Mouse (Mus musculus) cerebral cortex, adult 2 months (tissue): ENCODE measurements around the gene Tmem175.

Experiments
- WGBS: fragments of 180-500 bp; shearing (Covaris S2); methylation state at CpG from one replicate; pipeline ENCODE4 v1.1.7; 2018; 5-methylcytosine and 5-hydroxymethylcytosine counted together

Tmem175 gene

DNA sequence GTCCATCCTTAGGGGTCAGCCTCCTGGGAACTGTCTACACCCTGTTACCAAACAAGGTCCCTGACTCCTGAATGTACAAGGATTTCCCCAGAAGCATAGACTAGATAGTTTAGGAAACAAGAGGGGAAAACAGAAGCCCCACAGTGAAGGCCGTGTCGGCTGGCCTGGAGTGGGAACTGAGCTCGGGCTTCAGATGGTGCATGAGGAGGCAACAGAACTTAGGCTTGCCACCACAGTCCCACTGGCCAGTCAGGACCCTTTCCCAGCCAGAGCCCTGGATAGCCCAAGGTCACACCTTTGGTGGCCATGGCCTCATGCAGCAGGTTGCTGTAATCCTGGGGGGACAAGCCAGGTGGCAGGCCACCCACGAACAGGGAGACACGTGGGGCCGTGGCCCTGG lies 23.8 kb downstream of the Tmem175 start:
- 83% methylated on average over 6 of the region's 6 CpGs for WGBS

DNA sequence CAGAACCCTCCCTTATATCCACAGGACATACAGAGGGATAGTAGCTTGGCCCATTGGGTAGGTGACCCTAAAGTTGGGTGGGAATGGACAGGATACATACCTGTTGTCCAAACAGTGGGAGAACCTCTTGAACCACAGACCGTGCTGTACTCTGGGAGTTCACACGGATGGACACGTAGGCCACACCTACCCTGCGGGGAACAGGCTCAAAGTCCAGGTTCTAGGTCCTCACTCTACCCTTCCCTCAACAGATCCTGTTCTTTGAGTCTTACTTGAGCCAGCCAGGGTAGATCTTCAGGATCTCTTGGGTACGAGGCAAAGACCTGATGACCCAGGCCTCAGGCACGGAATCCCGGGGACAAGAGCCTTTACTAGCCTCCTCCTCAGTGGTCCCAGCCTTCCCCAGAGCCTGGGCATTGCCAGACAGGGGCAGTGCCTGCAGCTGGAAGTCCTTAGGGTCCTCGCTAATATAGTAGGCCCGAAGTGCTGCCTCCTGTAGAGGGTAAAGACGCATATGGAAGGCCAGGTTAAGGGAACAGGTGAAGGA lies 24.9 kb downstream of the Tmem175 start:
- whole genome bisulfite sequencing: 95% methylated on average over 10 of the region's 10 CpGs

DNA sequence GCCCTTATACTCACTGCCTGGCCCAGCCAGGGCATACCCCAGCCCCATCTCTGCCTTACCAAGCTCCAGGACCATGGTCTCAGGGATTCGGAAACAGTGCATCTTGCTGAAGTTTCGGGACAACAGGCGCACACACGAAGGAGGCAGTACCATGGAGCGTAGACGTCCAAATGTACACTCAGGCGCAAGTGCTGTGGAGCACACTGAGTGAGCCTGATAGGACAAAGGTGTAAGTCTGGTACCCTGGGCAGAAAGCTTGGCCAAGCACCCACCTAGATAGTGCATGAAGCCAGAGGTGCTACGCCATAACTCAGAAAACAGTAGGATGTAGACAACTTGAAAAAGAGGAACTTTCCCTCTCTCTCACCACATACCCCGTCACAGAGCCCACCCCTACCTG lies 25.8 kb downstream of the Tmem175 start:
- WGBS: 98% methylated on average over 9 of the region's 9 CpGs

DNA sequence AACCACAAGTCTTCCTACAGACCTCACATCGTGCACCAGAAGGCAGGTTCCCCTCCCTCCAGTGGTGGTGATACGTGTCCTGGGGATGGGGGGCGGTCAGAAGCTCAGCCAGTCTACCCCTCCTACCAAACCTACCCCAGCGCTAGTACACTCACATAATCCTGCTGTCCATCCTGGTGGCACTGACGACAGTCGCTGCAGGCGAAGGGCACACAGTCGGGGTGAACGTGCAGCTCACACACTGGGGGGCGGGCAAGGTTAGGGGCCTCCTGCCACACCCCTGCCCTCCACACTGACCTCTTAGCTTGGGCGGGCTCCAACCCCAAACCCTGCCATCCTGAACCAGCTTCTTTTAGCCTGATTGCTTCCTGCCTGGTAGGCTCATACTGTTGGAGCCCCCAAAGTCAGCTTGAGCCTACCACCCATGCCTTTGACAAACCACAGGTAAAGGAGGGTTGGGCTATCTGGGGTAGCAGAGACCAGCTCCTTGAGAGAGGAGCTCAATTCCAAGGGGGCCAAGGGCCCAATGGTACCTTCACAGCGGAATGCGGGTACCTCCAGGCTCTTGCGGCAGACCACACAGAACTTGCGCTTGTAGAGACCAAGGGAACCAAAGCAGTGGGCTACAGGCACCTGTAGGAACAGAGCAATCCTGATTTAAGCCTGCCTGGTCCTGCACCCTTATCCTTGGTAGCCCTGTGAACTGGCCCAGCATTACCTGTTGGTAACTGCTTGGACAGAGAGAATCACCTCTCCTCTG lies 26.5 kb downstream of the Tmem175 start:
- WGBS: 93% methylated on average over 15 of the region's 15 CpGs

DNA sequence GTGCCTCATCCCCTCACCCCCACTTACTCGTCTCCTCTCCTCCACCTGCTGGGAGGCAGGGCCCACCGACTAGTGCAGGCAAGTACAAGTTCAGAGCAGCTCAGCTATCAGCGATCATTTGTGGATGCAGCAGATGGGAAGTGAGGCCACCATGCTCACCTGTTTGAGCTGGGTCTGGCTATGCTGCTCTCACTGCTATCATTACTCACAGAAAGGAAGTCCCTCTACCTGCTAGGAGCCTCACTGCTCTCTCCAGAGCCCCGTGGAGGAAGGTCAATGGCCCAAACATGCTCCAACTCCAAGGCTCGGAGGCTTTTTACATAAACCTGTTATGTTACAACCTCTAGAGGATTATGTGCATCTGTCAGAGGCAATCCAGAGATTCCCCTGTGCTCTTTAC lies 27.8 kb downstream of the Tmem175 start:
- WGBS: 69% methylated on average over 5 of the region's 5 CpGs

DNA sequence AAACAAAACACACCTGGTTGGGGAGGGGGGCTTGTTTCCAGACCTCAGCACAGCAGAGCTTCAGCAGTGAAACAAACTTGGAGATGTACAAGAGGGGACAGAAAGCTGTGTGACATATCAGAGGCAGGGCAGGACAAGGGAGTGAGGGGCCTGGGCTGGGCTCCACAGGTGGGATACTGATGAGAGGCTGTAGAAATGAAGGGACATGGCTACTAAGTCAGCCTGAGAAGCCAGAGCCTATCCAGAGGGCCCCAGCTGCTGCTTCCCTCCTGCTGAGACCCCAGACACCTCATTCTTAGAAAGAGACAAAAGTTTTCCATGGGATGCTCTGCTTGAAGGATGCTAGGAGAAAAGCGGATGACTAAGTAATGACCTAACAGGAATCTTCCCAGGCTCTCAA lies 29.0 kb downstream of the Tmem175 start:
- WGBS: 87% methylated on average over 1 of the region's 1 CpGs

DNA sequence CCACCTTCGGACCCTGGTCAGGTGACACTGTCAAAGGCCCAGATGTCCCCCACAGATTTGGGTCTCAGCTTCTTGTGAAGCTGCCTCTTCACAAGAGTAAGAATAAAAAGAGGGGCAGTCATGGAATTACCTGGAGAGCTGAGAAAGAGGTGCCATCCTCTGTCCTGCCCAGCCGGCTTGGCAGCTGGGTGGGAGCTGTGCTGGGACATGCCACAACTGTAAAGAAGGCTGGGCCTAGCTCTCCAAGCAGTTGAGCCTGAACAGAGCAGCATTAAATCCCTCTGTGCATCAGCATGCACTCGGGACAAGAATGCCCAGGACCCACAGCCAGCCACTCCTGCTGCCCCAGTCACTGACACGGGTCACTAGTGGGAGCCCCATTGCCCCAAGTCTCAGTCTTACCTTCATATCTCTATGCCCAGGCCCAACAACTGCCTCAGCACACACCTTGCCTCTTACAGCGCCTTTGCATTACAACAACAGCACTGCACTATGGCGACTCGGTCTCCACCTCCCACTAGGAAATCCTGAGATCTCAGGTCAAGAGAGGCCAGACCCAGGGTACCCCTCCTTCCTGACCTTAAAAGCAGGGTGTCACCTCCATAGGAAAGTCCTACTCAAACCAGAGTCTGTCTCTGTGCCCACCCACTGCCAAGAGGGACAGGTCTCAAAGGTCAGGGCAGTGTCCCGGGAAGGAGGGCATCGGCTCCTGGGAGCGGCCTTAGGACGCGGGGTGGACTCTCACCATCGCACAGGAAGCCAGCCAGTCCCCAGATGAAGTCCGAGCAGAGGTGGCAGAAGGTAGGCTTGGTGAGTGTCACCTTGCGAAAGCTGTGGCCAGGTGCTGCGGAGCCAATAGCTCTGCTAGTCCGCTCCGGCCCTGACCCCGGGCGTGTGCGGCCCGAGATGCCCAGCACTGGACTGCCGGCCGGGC lies 30.4 kb downstream of the Tmem175 start, which contains the start of gene Idua:
Gene Idua (plus strand): TSS at position 634 of the 934 bp plus-strand sequence.
- WGBS: 7% methylated on average over 24 of the region's 24 CpGs

DNA sequence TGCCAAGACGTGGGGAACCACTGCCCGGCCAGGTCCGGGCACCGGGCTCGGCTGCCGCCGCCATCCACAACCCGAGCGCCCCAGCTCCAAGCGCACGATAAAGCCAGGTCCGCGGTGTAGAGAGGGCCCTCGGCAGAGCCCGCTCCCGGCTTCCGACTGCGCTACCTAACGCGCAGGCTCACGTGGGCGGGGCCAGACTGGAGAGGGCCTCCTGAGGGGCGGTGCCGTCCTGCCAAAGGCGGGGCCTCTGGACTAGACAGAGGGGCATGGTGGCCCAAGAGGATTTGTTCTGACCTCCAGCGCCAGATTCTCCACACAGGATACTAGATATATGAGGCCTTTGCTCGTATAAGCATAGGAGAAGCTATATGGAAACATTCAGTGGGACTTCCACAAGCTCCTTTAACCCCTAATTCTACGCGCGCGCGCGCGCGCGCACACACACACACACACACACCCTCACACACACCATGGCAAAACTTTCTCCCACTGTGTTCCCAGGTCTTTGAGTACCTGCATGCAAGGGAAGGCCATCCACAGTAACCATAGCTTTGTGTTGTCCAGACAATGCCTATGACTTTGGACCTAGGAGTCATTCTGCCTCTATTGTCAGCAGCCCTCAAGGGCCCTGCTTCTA lies 31.2 kb downstream of the Tmem175 start:
- 12% methylated on average over 36 of the region's 36 CpGs for WGBS

DNA sequence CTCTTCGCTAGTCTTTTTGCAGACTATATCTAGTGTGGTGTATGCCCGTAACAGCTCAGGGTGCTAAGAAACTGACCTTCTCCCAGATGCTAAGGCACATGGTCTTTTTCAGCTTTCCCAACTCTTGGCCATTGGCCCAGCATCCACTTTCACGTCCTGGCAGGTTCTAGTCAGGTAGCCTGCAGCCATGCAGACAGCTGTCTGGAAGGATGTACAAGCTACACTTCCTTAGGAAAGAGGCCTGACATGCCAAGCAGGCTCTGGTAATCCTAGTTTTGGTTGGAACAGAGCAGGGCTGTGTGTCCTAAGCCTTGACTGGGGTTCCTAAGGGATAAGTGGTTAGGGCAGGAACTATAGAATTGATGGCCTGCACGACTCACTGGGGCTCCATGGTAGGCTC lies 33.2 kb downstream of the Tmem175 start:
- WGBS: 82% methylated on average over 4 of the region's 4 CpGs

DNA sequence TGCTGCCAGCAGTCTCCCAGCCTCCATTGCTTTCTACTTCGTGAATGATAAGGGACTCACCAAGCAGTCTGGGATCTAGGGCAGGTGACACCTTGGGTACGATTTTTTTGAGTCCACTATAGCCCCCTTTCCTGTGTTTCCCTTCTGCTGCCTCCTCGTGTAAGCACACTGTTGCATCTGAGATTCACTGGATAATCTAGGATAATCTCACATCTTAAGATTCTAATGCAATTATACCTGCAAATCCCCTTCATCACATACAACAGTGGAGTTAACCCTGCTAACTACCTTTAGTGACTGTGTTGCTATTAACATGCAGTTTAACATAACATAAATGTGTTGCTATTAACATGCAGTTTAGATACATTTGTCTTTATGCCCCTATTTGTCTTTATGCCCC lies 35.5 kb downstream of the Tmem175 start:
- WGBS: 61% methylated on average over 3 of the region's 3 CpGs

DNA sequence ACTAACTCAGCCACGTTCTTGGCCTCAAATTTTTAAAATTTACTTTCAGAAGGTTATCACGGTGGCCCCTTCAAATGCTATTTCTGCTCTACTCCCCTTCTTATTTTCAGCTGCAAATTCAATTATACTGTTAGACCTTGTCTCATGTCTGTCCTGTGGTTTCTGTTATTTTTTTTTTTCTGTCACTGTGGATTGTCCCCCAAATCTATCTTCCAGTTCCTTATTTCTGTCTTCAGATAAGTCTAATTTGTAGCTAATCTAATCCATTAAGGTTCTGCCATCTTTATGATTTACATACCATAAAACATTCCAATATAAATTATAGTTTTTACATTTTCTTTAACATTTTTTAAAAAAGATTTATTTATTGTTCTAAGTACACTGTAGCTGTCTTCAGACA lies 37.8 kb downstream of the Tmem175 start:
- 92% methylated on average over 2 of the region's 2 CpGs for WGBS

DNA sequence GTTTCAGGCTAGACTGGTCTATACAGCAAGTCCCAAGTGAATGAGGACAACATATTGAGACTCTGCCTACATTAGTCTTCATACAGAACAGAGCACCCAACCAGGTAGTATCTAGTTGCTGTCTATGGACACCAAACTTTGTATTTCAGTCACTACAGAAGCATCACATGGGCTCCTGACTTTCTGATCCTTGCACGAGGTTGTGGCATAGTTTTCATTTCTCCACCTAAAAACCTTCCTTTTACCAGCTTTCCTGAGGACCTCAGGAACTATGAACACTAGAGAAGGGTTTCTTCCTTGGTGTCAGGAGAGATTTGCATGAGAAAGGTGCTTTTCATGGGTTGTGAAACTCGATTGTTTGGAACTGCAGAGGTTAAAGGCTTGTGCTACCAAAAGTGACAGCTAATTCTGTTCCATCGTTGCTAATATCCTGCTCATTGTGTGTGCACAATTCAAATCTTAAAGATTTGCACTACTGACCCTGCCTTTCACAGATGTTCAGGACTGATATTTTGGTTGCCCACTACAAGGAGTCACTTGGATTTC lies 38.9 kb downstream of the Tmem175 start:
- whole genome bisulfite sequencing: 6% methylated on average over 3 of the region's 3 CpGs

DNA sequence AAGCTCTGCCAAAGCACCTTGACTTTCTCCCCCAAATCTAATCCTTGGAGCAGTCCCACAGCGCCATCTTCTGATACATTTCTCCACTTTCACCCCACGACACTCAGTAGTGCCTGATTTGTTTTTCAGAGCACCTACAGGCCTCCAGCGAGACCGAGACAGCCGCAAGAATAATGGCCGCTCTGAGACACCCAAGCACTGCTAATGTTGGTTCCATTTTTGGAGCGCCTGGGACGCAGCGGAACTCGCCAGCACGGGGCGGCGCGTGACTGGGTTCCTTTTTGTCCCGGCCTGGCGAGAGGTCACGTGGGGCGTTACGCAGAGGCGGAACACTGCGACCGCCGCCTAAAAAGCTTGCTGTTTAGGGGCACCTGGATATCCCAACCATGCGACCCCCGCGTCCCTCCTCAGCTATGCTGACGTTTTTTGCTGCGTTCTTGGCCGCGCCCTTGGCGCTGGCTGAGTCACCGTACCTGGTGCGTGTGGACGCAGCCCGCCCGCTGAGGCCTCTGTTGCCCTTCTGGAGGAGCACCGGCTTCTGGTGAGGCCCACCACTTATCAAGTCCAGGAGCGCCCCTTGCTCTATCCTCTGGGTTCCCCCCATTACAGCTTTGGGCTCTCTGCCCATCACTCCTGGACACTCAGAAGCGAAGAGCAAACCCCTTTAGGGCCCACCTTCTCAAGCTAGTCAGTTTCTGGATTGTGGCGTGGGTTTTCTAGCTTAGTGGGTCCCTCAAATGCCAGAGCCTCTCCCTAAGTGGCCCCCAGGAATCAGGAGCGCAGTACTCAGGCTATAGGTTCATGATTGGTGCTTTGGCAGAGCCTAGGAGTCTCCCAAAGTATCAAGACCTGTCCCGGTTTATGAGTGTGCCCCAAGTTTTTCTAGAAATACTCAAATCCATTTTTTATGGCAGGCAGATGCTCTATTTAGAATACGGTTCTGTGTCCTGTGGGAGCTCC lies 39.7 kb downstream of the Tmem175 start, which contains the start of gene Dgkq:
Gene Dgkq (minus strand): TSS at position 696 of the 960 bp plus-strand sequence.
- 4% methylated on average over 43 of the region's 43 CpGs for WGBS

DNA sequence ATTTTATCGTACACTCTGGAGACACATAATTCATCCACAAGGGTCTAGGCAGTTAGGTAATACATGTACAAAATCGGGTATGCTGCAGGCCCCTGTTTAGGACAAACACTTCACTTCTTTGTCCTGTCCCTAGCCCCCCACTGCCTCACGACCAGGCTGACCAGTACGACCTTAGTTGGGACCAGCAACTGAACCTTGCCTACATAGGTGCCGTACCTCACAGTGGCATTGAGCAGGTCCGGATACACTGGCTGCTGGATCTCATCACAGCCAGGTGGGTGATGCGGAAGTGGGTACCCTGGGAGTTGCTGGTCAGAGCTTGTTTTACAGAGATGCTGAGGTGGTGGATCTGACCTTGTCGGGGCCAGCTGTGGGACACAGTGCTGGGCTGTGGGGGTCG lies 40.4 kb downstream of the Tmem175 start:
- WGBS: 72% methylated on average over 9 of the region's 9 CpGs

DNA sequence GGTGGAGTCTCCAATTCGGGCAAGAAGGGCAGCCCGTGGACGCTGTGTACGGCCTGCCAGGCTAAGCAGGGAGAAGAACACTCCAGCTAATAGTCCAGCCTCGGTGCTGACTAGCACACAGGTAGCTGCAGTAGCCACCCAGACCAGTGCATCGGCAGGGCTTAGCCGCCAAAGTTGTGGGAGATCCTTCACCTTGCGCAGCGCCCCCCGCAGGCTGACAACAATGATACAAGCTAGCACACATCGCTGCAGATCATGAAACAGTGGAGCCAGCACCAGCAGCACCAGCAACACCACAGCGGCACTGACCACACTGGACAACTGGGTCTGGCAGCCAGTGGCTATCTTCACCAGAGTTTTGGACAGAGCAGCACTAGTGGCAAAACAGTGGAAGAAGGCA lies 42.2 kb downstream of the Tmem175 start:
- WGBS: 95% methylated on average over 12 of the region's 12 CpGs

DNA sequence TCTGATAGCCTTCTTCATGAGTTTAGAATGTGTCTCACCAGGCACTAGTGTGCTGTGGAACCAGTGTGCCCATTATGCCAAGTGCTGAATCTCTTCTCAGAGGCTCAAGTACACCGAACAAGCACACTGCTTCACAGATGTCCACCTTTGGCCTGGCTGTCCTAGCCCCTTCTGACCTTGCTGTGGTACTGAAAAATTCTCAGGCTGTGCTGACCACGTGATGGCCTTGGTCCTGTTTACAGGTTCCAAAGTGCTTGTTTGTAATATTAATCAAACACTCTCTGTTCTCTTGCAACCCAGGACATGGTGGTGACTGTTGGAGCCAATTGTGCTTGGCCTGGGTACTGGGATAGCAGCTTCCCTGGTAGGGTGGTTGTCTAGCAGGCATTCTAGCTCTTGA lies 45.1 kb downstream of the Tmem175 start:
- 76% methylated on average over 2 of the region's 2 CpGs for WGBS

DNA sequence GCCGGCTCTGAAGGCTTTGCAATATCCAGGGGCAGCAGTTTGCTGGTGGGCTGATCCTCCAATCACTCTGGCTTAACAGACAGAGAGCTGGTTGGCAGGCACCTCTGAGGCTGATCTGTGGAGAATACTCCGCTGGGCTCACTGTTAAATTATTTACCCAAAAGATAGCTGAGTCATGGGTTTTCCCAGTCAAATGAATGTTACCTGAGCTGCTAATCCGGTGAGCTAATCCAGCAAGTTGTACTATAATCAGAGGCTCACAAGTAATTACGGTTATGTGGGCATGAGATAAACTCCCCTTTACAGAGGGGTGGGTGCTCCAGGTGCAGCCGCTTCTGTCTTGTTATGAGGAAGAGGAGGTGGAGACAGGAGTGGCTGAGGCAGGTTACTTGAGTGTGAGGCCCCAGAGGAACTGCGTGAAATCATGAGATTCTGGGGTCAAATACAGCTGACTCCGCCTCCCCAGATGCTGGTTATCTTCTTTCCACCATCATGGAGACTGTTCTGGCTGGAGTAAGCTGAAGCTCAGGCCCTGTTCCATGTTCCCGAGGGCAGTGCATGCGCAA lies 45.8 kb downstream of the Tmem175 start, which contains the start of gene Slc26a1:
Gene Slc26a1 (minus strand): TSS at position 319 of the 566 bp plus-strand sequence.
- WGBS: 88% methylated on average over 9 of the region's 9 CpGs

DNA sequence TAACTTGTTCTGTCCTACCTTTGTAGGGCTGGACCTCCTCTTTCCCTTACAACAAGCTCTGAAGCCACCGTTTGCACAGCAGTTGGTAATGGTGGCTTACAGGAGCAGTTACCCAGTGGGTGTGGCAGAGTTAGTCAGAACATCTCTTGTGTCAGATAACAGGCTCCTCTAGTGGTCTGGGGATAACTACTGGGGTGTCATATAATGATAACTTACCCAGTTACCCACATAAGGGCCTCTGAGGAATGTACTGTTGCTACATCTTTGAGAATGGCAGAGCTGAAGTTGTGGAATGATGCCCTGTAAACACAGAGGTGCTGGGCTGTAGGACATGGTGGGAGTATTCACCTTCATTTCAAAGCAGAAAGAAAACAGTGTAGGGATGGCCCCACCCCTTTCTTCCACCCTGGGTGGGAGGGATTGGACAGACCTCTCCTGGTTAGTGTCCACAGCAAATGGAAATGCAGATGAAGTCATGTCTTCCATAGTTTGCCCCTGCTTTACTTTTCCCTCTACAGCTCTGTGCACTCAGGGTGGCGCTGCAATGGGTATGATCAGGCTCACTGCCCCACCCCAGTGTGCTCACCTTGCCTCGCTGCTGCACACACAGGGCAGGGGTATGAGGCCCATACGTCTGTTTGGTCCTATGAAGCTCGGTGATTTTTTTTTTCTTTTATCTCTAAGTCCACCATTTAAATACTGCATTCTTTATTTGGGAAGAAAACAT lies 47.4 kb downstream of the Tmem175 start:
- 17% methylated on average over 5 of the region's 5 CpGs for WGBS

DNA sequence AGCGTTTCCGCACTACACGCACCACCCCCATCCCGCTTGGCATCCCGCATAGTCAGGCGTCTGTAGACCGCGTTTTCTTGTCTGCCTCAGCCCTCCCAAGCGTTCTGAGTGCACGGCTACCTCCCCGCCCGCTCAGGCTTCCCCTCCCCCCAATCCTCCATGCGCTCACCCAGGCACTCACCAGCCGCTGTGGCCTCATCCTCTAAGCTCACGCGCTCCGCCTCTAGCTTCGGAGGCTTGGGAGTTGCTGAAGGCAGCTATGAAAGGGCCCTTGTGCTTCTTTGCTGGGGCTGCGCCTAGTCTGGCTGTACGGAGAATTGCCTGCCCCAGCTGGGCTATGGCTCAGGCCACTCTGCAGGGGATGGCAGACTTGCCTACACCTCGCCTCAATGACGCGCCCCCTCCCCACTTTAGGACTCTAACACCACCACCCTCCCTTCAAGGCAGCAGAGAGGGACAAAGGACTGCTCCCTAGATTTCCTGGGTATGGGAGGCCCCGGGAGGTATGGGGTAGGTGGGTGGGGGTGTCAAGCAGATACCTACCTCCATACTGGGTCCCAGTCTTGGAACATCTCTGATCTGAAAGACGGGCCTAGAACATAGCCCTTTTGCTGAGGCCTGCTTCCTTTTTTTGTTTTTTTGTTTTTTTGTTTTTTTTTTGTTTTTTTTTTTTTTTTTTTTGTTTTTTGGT lies 48.2 kb downstream of the Tmem175 start:
- WGBS: 3% methylated on average over 25 of the region's 25 CpGs
